Mouse (Mus musculus) MEL (cell line): ENCODE results near the gene Gm49396. TPM values are rescaled to one million over a fixed set of nuclear protein-coding genes. Genes with fewer than 3 reads are reported as not detected.

ENCODE experiments used
- DNase-seq: peaks from one replicate; pipeline ENCODE4 v3.0.0; 2011; ENCODE audit warnings: low read depth, low spot score
- H3K27ac ChIP-seq: 2 replicates; pipeline ENCODE4 v1.5.1; 2012; ENCODE audit warnings: low read depth, mild to moderate bottlenecking, control low read depth, low read length, moderate library complexity; ENCODE audit not compliant: control insufficient read depth
- H3K27me3 ChIP-seq, 2 experiments: fragments of 150-350 bp in 1 of 2; sonication (generic) in 1 of 2; 2 replicates each; pipeline ENCODE4 v1.6.1; 2012; ENCODE audit warnings: low read length in 2 of 2, mild to moderate bottlenecking in 2 of 2, improper control_type of control experiment in 1 of 2, moderate library complexity in 1 of 2; ENCODE audit not compliant: insufficient read depth in 2 of 2, control insufficient read depth in 1 of 2
- H3K36me3 ChIP-seq, 2 experiments: 2 replicates each; pipeline ENCODE4 v1.6.1; 2012 to 2014; ENCODE audit warnings: low read length in 2 of 2, improper control_type of control experiment in 1 of 2, inconsistent platforms in 1 of 2, mild to moderate bottlenecking in 1 of 2; ENCODE audit not compliant: insufficient read depth in 2 of 2, control insufficient read depth in 1 of 2
- H3K4me1 ChIP-seq, 2 experiments: fragments of 150-350 bp in 1 of 2; sonication (generic) in 1 of 2; 2 replicates each; pipeline ENCODE4 v1.6.1; 2012; ENCODE audit warnings: low read length in 2 of 2, improper control_type of control experiment in 1 of 2, mild to moderate bottlenecking in 1 of 2; ENCODE audit not compliant: insufficient read depth in 2 of 2, control insufficient read depth in 1 of 2
- H3K4me3 ChIP-seq, 2 experiments: fragments of 150-350 bp in 1 of 2; sonication (generic) in 1 of 2; 2 replicates each; pipeline ENCODE4 v1.5.1; 2012; ENCODE audit warnings: low read depth in 2 of 2, low read length in 2 of 2, mild to moderate bottlenecking in 2 of 2, moderate library complexity in 2 of 2, control low read depth in 1 of 2, improper control_type of control experiment in 1 of 2; ENCODE audit not compliant: control insufficient read depth in 1 of 2, insufficient read depth in 1 of 2
- H3K79me2 ChIP-seq: 2 replicates; pipeline ENCODE4 v1.6.1; 2012; ENCODE audit warnings: mild to moderate bottlenecking, low read length, moderate library complexity; ENCODE audit not compliant: control insufficient read depth, poor library complexity, insufficient read depth
- H3K9ac ChIP-seq: 2 replicates; pipeline ENCODE4 v1.6.1; 2012; ENCODE audit warnings: low read depth, mild to moderate bottlenecking, control low read depth, low read length, moderate library complexity; ENCODE audit not compliant: control insufficient read depth, poor library complexity, severe bottlenecking
- H3K9me3 ChIP-seq: fragments of 150-350 bp; sonication (generic); replicated peaks from 2 replicates; pipeline ENCODE4 v1.6.1; 2012; ENCODE audit warnings: mild to moderate bottlenecking, low read length, improper control_type of control experiment, moderate library complexity; ENCODE audit not compliant: insufficient read depth
- BHLHE40 ChIP-seq: IDR thresholded peaks from 2 replicates; pipeline ENCODE4 v1.6.1; 2012; ENCODE audit warnings: low read depth, mild to moderate bottlenecking, inconsistent platforms, low read length, improper control_type of control experiment, borderline replicate concordance
- CHD1 ChIP-seq: IDR thresholded peaks from 2 replicates; pipeline ENCODE4 v1.6.1; 2012; ENCODE audit warnings: low read depth, mild to moderate bottlenecking, inconsistent platforms, low read length, improper control_type of control experiment
- CHD2 ChIP-seq: IDR thresholded peaks from 2 replicates; pipeline ENCODE4 v1.6.1; 2011; ENCODE audit warnings: low read length, improper control_type of control experiment
- ELF1 ChIP-seq: IDR thresholded peaks from 2 replicates; pipeline ENCODE4 v1.6.1; 2014; ENCODE audit warnings: low read depth, mild to moderate bottlenecking, inconsistent platforms, low read length, improper control_type of control experiment, moderate library complexity
- EP300 ChIP-seq, 2 experiments: IDR thresholded peaks; 2 replicates each; pipeline ENCODE4 v1.6.1; 2011; ENCODE audit warnings: improper control_type of control experiment in 2 of 2, low read length in 2 of 2, low read depth in 1 of 2, mild to moderate bottlenecking in 1 of 2
- ETS1 ChIP-seq: IDR thresholded peaks from 2 replicates; pipeline ENCODE4 v1.6.1; 2012; ENCODE audit warnings: low read depth, mild to moderate bottlenecking, inconsistent platforms, low read length, improper control_type of control experiment, moderate library complexity
- GATA1 ChIP-seq: IDR thresholded peaks from 2 replicates; pipeline ENCODE4 v1.6.1; 2011; ENCODE audit warnings: low read depth, low read length, improper control_type of control experiment
- JUND ChIP-seq: IDR thresholded peaks from 2 replicates; pipeline ENCODE4 v1.6.1; 2011; ENCODE audit warnings: low read depth, mild to moderate bottlenecking, improper control_type of control experiment, low read length
- MAX ChIP-seq: IDR thresholded peaks from 2 replicates; pipeline ENCODE4 v1.6.1; 2011; ENCODE audit warnings: low read length, improper control_type of control experiment
- MAZ ChIP-seq: IDR thresholded peaks from 2 replicates; pipeline ENCODE4 v1.6.1; 2012; ENCODE audit warnings: low read depth, mild to moderate bottlenecking, inconsistent platforms, low read length, improper control_type of control experiment
- MYB ChIP-seq: IDR thresholded peaks from 2 replicates; pipeline ENCODE4 v1.6.1; 2011; ENCODE audit warnings: mild to moderate bottlenecking, low read depth, low read length, improper control_type of control experiment
- MYC ChIP-seq: IDR thresholded peaks from 2 replicates; pipeline ENCODE4 v1.6.1; 2011; ENCODE audit warnings: low read depth, mild to moderate bottlenecking, low read length, improper control_type of control experiment, moderate library complexity
- NELFE ChIP-seq: IDR thresholded peaks from 2 replicates; pipeline ENCODE4 v1.6.1; 2011; ENCODE audit warnings: low read depth, low read length, improper control_type of control experiment
- NRF1 ChIP-seq: IDR thresholded peaks from 2 replicates; pipeline ENCODE4 v1.6.1; 2014; ENCODE audit warnings: low read depth, mild to moderate bottlenecking, inconsistent platforms, low read length, improper control_type of control experiment, moderate library complexity; ENCODE audit not compliant: poor library complexity, insufficient read depth, severe bottlenecking
- POLR2A ChIP-seq, 2 experiments: IDR thresholded peaks; 2 replicates each; pipeline ENCODE4 v1.6.1; 2011 to 2012; ENCODE audit warnings: low read length in 2 of 2, mild to moderate bottlenecking in 2 of 2, control low read depth in 1 of 2, improper control_type of control experiment in 1 of 2, low read depth in 1 of 2, moderate library complexity in 1 of 2; ENCODE audit not compliant: control insufficient read depth in 1 of 2, insufficient read depth in 1 of 2, poor library complexity in 1 of 2
- POLR2AphosphoS5 ChIP-seq: IDR thresholded peaks from 2 replicates; pipeline ENCODE4 v1.6.1; 2012; ENCODE audit warnings: low read depth, borderline replicate concordance, mild to moderate bottlenecking, inconsistent platforms, low read length, moderate library complexity, mixed read lengths
- RAD21 ChIP-seq: IDR thresholded peaks from 2 replicates; pipeline ENCODE4 v1.6.1; 2011; ENCODE audit warnings: mild to moderate bottlenecking, low read depth, low read length, improper control_type of control experiment
- RCOR1 ChIP-seq: IDR thresholded peaks from 2 replicates; pipeline ENCODE4 v1.6.1; 2012; ENCODE audit warnings: low read depth, mild to moderate bottlenecking, inconsistent platforms, low read length, improper control_type of control experiment
- TBP ChIP-seq: IDR thresholded peaks from 2 replicates; pipeline ENCODE4 v1.8.0; 2011; ENCODE audit warnings: low read depth, low read length, improper control_type of control experiment
- USF2 ChIP-seq, 2 experiments: IDR thresholded peaks; 2 replicates each; pipeline ENCODE4 v1.6.1; 2011 to 2012; ENCODE audit warnings: improper control_type of control experiment in 2 of 2, low read length in 2 of 2, borderline replicate concordance in 1 of 2, inconsistent platforms in 1 of 2, low read depth in 1 of 2, mild to moderate bottlenecking in 1 of 2; ENCODE audit not compliant: insufficient read depth in 1 of 2
- ZC3H11A ChIP-seq: IDR thresholded peaks from 2 replicates; pipeline ENCODE4 v1.6.1; 2012; ENCODE audit warnings: low read depth, mild to moderate bottlenecking, inconsistent platforms, low read length, improper control_type of control experiment
- ZMIZ1 ChIP-seq: IDR thresholded peaks from 2 replicates; pipeline ENCODE4 v1.6.1; 2012; ENCODE audit warnings: low read depth, mild to moderate bottlenecking, inconsistent platforms, low read length, improper control_type of control experiment, moderate library complexity
- polyA plus RNA-seq, 2 experiments: library from polyadenylated mRNA; stranded (reverse) in 1 of 2; unstranded in 1 of 2; fragments of >175 nt in 1 of 2; fragments of >200 nt in 1 of 2; gene quantifications; 2 replicates each; pipeline versions ENCODE4 v1.2.1 to v1.2.4; 2012; ENCODE audit warnings: low replicate concordance in 2 of 2, low read depth in 1 of 2; ENCODE audit not compliant: insufficient read length in 2 of 2, insufficient read depth in 1 of 2, missing spikeins in 1 of 2
- total RNA-seq: library from RNA; depleted of rRNA; stranded (reverse); fragments of 300-350 nt; gene quantifications from 2 replicates; pipeline ENCODE4 v1.2.3, GENCODE M21; 2012

Gene Gm49396
- total and polyA plus RNA-seq, 3 experiments: 1.9 to 4.2 TPM; not detected in 1

GRCm38 (mm10) chr7:30559443-30559954 lies 3.6 kb upstream of the Gm49396 start, which contains the start of gene Lin37 (continued):
- peak; percentile 60 for TF ChIP-seq ZMIZ1
- TF ChIP-seq ETS1: 0 out of 2 replicates have a peak, but pooled peaks have one; percentile 20

DNA sequence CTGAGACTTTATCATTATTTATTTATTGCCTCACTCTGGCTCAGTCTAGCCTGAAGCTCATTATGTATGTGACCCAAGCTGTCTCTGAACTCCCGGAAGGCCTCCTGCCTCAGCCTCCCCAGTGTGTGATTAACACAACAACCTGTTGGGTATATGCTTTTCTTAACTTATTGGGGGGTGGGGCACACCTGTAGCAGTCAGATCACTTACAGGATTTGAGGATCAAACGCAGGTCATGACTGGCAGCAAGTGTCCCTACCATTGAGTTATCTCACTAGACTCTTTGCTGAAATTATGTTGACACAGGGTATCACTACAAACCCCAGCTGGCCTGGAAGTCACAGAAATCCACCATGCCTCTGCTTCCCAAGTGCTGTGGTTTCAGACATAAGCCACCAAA lies 2.8 kb upstream of the Gm49396 start:
- no peaks in the 10 kb centered on the region for H3K9me3 ChIP-seq
- H3K9ac ChIP-seq: no peak overlapping the region; the same call in 1 of the 2 replicates
- no peaks in the 10 kb centered on the region for H3K27me3 ChIP-seq
- peaks cover 18% of the 10 kb centered on the region for H3K79me2 ChIP-seq
- TF ChIP-seq ZC3H11A (no peak), NRF1 (no peak), POLR2AphosphoS5 (no peak), ETS1 (no peak), RCOR1 (no peak), TBP (no peak), EP300 (IDR thresholded peaks at IDR 0.05; ENCODE audit: low read depth in 1 of 2, low read length in 2 of 2) (no peak), POLR2A (IDR thresholded peaks at IDR 0.05; ENCODE audit: control insufficient read depth in 1 of 2, insufficient read depth in 1 of 2, low read depth in 1 of 2, low read length in 2 of 2, poor library complexity in 1 of 2) (no peak), MAX (no peak), CHD1 (no peak), MYC (no peak), BHLHE40 (no peak), JUND (no peak)
- peaks cover 2 to 16% of the 10 kb centered on the region in 2 experiments; a peak in 2 of 4 replicates for H3K4me1 ChIP-seq
- H3K4me3 ChIP-seq: no peak overlapping the region; a peak in 1 of 4 replicates
- no peak overlapping the region for H3K27ac ChIP-seq
- peaks cover 0 to 8% of the 10 kb centered on the region in 2 experiments; a peak in 2 of 4 replicates for H3K36me3 ChIP-seq
- no peak for DNase-seq

DNA sequence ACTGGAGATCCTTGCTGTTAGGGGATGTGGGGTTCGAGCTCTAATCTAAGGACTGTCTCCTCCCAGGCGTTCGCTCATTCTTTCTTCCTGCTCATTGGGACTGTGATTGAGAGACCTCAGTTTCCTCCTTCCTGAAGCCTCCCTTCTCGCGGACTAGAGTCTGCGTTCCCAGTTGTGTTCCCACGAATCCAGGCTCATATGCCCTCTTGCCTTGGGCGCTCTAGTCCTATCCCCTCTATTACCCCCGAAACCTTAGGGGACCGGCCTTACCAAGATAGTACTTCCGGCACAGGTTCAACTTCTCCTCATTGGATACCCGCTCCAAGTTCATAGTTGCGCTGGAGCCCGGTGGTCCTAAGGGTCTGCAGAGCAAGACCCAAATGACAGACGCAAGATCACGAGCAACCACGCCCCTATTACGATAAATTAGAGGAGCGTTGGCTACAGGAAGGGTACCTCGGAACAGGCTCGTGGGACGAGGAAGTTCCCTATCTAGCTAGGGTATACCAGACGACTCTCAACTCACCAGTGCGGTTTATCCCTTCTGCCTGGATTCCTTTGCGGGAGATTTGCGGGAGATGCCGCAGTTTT lies 523 bp upstream of the Gm49396 start:
- Histone ChIP-seq H3K9ac (peak overlapping the region; percentile 86), H3K9me3 (no peaks in the 10 kb centered on the region), H3K27ac (peak overlapping the region; percentile 89), H3K79me2 (peaks cover 18% of the 10 kb centered on the region), H3K4me1 (peaks cover 2 to 16% of the 10 kb centered on the region in 2 experiments; a peak in 2 of 4 replicates), H3K36me3 (peaks cover 0 to 8% of the 10 kb centered on the region in 2 experiments; a peak in 2 of 4 replicates), H3K4me3 (peak overlapping the region; percentile 58 to 82), H3K27me3 (no peaks in the 10 kb centered on the region)
- TF ChIP-seq RAD21 (no peak), MAZ (no peak), USF2 (IDR thresholded peaks at IDR 0.05; ENCODE audit: borderline replicate concordance in 1 of 2, insufficient read depth in 1 of 2, low read depth in 1 of 2, low read length in 2 of 2) (no peak), GATA1 (no peak), MAX (no peak), ETS1 (no peak), NELFE (peak; percentile 47), ZC3H11A (no peak), TBP (peak; percentile 45; the same call in 1 of the 2 replicates), CHD2 (no peak), BHLHE40 (peak; percentile 33; the same call in 1 of the 2 replicates), RCOR1 (no peak), ELF1 (no peak), MYB (no peak), POLR2A (IDR thresholded peaks at IDR 0.05; ENCODE audit: control insufficient read depth in 1 of 2, insufficient read depth in 1 of 2, low read depth in 1 of 2, low read length in 2 of 2, poor library complexity in 1 of 2) (peak in 1 of 2 experiments; percentile 59; a peak in 2 of 4 replicates)
- TF ChIP-seq, all 39 proteins: peak for 4
- DNase-seq: peak; percentile 73
